Mouse (Mus musculus): ENCODE data around the gene Olfr1299. TPM values are rescaled to one million over a fixed set of nuclear protein-coding genes. Genes with fewer than 3 reads are reported as not detected.

The Olfr1299 gene
- not detected in 2 replicates for polyA plus RNA-seq (2015; fragmentation: Nextera tagmentation; extraction: Ambion mirVana)

- Histone ChIP-seq H3K27me3 (replicated peaks; ENCODE audit: control insufficient read depth, insufficient read depth, low read length) (no peaks in the 10 kb centered on the region), H3K4me3 (ENCODE audit: low read depth, low read length) (no peak within 1 kb of the TSS), H3K36me3 (ENCODE audit: control insufficient read depth, insufficient read depth) (no peaks in the 10 kb centered on the region), H3K4me1 (replicated peaks; ENCODE audit: control insufficient read depth, insufficient read depth, low read length) (no peaks in the 10 kb centered on the region), H3K27ac (ENCODE audit: low read depth, low read length) (no peak within 1 kb of the TSS), H3K9me3 (ENCODE audit: control insufficient read depth) (no peaks in the 10 kb centered on the region), H3K9ac (ENCODE audit: low read depth, low read length) (no peak within 1 kb of the TSS), H3K4me2 (replicated peaks; ENCODE audit: low read depth) (no peak within 1 kb of the TSS)
- TF ChIP-seq CTCF (IDR thresholded peaks at IDR 0.05; ENCODE audit: low read depth) = no peak
- 84% methylated on average over 4 of the region's 4 CpGs for WGBS
- no peak for ATAC-seq
These were observed at the start of gene Olfr1299 for GRCm38 (mm10) chr2:111661119-111661518. TSS of gene Olfr1299 (plus strand) at chr2:111661419.

- H3K36me3 ChIP-seq (ENCODE audit: control insufficient read depth, insufficient read depth) = no peaks in the 10 kb centered on the region
- 83% methylated on average over 1 of the region's 1 CpGs for WGBS
- ATAC-seq = no peak
- no peak within 1 kb of the TSS for H3K9ac ChIP-seq (ENCODE audit: low read depth, low read length)
- H3K4me2 ChIP-seq (replicated peaks; ENCODE audit: low read depth) = no peak within 1 kb of the TSS
- no peaks in the 10 kb centered on the region for H3K9me3 ChIP-seq (ENCODE audit: control insufficient read depth)
- TF ChIP-seq CTCF (IDR thresholded peaks at IDR 0.05; ENCODE audit: low read depth) = no peak
- no peak within 1 kb of the TSS for H3K4me3 ChIP-seq (ENCODE audit: low read depth, low read length)
- no peak within 1 kb of the TSS for H3K27ac ChIP-seq (ENCODE audit: low read depth, low read length)
- no peaks in the 10 kb centered on the region for H3K27me3 ChIP-seq (replicated peaks; ENCODE audit: control insufficient read depth, insufficient read depth, low read length)
- no peaks in the 10 kb centered on the region for H3K4me1 ChIP-seq (replicated peaks; ENCODE audit: control insufficient read depth, insufficient read depth, low read length)
These were observed 34.8 kb upstream of the Olfr1299 start, which contains the start of gene Olfr1297 for GRCm38 (mm10) chr2:111626397-111626796. TSS of gene Olfr1297 (minus strand) at chr2:111626497.

- Histone ChIP-seq H3K9ac (ENCODE audit: low read depth, low read length) (no peak within 1 kb of the TSS), H3K36me3 (ENCODE audit: control insufficient read depth, insufficient read depth) (no peaks in the 10 kb centered on the region), H3K4me1 (replicated peaks; ENCODE audit: control insufficient read depth, insufficient read depth, low read length) (no peaks in the 10 kb centered on the region), H3K4me2 (replicated peaks; ENCODE audit: low read depth) (no peak within 1 kb of the TSS), H3K27me3 (replicated peaks; ENCODE audit: control insufficient read depth, insufficient read depth, low read length) (no peaks in the 10 kb centered on the region), H3K9me3 (ENCODE audit: control insufficient read depth) (no peaks in the 10 kb centered on the region), H3K4me3 (ENCODE audit: low read depth, low read length) (no peak within 1 kb of the TSS), H3K27ac (ENCODE audit: low read depth, low read length) (no peak within 1 kb of the TSS)
- ATAC-seq = no peak
- 83% methylated on average over 1 of the region's 1 CpGs for WGBS
- no peak for TF ChIP-seq CTCF (IDR thresholded peaks at IDR 0.05; ENCODE audit: low read depth)
These were observed 12.1 kb upstream of the Olfr1299 start, which contains the start of gene Olfr1298 for GRCm38 (mm10) chr2:111649101-111649500. TSS of gene Olfr1298 (minus strand) at chr2:111649201.

Other genes starting within 250 kb of the Olfr1299 start
- not detected in 2 replicates for gene Olfr1286, start 238.3 kb upstream of the Olfr1299 start, polyA plus RNA-seq (2015; fragmentation: Nextera tagmentation; extraction: Ambion mirVana)
- not detected in 2 replicates for gene Olfr1287, start 212.3 kb upstream of the Olfr1299 start, polyA plus RNA-seq (2015; fragmentation: Nextera tagmentation; extraction: Ambion mirVana)
- not detected in 2 replicates for gene Olfr1288, start 187.3 kb upstream of the Olfr1299 start, polyA plus RNA-seq (2015; fragmentation: Nextera tagmentation; extraction: Ambion mirVana)
- not detected in 2 replicates for gene Olfr1289, start 180.6 kb upstream of the Olfr1299 start, polyA plus RNA-seq (2015; fragmentation: Nextera tagmentation; extraction: Ambion mirVana)
- not detected in 2 replicates for gene Olfr1290, start 167.6 kb upstream of the Olfr1299 start, polyA plus RNA-seq (2015; fragmentation: Nextera tagmentation; extraction: Ambion mirVana)
- not detected in 2 replicates for gene Olfr1291-ps1, start 164.2 kb upstream of the Olfr1299 start, polyA plus RNA-seq (2015; fragmentation: Nextera tagmentation; extraction: Ambion mirVana)
- gene Olfr1293-ps, start 136.2 kb upstream of the Olfr1299 start, polyA plus RNA-seq (2015; fragmentation: Nextera tagmentation; extraction: Ambion mirVana) = not detected in 2 replicates
- not detected in 2 replicates for gene Olfr1294, start 121.1 kb upstream of the Olfr1299 start, polyA plus RNA-seq (2015; fragmentation: Nextera tagmentation; extraction: Ambion mirVana)
- not detected in 2 replicates for gene Olfr1295, start 91.7 kb upstream of the Olfr1299 start, polyA plus RNA-seq (2015; fragmentation: Nextera tagmentation; extraction: Ambion mirVana)
- not detected in 2 replicates for gene Olfr1297, start 34.9 kb upstream of the Olfr1299 start, polyA plus RNA-seq (2015; fragmentation: Nextera tagmentation; extraction: Ambion mirVana)
- gene Olfr1298, start 12.2 kb upstream of the Olfr1299 start, polyA plus RNA-seq (2015; fragmentation: Nextera tagmentation; extraction: Ambion mirVana) = not detected in 2 replicates
- gene Olfr1301, start 89.6 kb downstream of the Olfr1299 start, polyA plus RNA-seq (2015; fragmentation: Nextera tagmentation; extraction: Ambion mirVana) = not detected in 2 replicates
- not detected in 2 replicates for gene Olfr1302, start 116.0 kb downstream of the Olfr1299 start, polyA plus RNA-seq (2015; fragmentation: Nextera tagmentation; extraction: Ambion mirVana)
- not detected in 2 replicates for gene Olfr1303, start 158.9 kb downstream of the Olfr1299 start, polyA plus RNA-seq (2015; fragmentation: Nextera tagmentation; extraction: Ambion mirVana)
- gene Olfr1305, start 215.7 kb downstream of the Olfr1299 start, polyA plus RNA-seq (2015; fragmentation: Nextera tagmentation; extraction: Ambion mirVana) = not detected in 2 replicates